Mouse (Mus musculus): ENCODE results near the gene Rpl9-ps6.

DNA sequence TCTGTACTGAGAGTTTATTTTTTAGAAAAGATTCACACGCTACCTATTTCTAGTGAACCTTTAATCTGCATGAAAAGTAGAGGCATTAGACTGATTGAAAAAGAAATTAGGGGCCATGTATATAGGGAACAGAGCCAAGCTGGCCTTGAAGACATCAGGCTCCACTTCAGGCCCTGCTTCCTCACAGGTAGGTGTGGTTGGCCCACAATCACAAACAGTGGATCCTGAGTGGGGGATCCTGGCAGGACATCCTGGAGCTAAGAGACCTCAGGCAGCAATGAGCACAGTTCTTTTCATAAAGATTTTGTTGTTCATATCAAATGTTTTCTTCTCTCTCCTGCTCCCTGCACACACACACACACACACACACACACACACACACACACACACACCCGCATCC is 9.6 kb downstream of the Rpl9-ps6 start:
- TF ChIP-seq GATA1 (IDR thresholded peaks at IDR 0.05; ENCODE audit: borderline replicate concordance, low read length): no peak
- TF ChIP-seq FLI1 (IDR thresholded peaks at IDR 0.05; ENCODE audit: low read length): no peak
